Mouse (Mus musculus): Measurements from ENCODE around the gene Gja5.

DNA sequence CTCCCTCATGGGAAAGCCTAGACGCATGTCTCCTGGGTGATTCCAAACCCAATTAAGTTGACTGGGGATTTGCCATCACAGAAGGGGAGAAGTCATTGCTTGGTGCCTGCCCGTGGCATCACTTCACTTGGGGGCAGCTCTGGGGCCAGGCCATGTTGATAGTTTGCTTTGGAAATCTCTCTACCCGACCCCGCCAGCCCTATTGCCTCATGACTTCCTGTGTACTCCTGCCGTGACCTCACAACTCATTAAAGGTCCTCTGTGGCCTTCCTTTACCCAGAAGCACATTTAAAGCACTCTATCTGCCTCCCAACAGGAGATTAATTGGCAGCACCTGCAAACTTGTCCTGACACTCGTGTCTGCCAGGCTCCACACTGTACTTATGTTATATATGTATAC lies 93.3 kb downstream of the Gja5 start:
- no peak for TF ChIP-seq SRF (IDR thresholded peaks at IDR 0.05; ENCODE audit: control insufficient read depth, insufficient read length, low read depth)
- no peak for TF ChIP-seq POLR2A (IDR thresholded peaks at IDR 0.05; ENCODE audit: insufficient read length, low read depth)
- TF ChIP-seq CEBPB (IDR thresholded peaks at IDR 0.05; ENCODE audit: insufficient read depth, poor library complexity, severe bottlenecking): no peak
- no peak for TF ChIP-seq TCF12 (IDR thresholded peaks at IDR 0.05; ENCODE audit: insufficient read depth, poor library complexity, severe bottlenecking)
- no peak for TF ChIP-seq POLR2AphosphoS2 (IDR thresholded peaks at IDR 0.05; ENCODE audit: insufficient read length, low read depth)
- no peak for TF ChIP-seq E2F4 (IDR thresholded peaks at IDR 0.05; ENCODE audit: insufficient read depth)
- TF ChIP-seq MAX (IDR thresholded peaks at IDR 0.05; ENCODE audit: low read depth): no peak
- no peak for TF ChIP-seq MYOG (IDR thresholded peaks at IDR 0.05; ENCODE audit: control insufficient read depth in 1 of 3, insufficient read depth in 1 of 3, insufficient read length in 2 of 3, low read depth in 2 of 3)
- no peak for TF ChIP-seq USF1 (IDR thresholded peaks at IDR 0.05; ENCODE audit: low read depth)
- no peak for TF ChIP-seq MYOD1 (IDR thresholded peaks at IDR 0.05; ENCODE audit: control insufficient read depth in 1 of 3, insufficient read length in 2 of 3, low read depth in 2 of 3)
- no peak for TF ChIP-seq REST (IDR thresholded peaks at IDR 0.05; ENCODE audit: insufficient read depth, insufficient read length)

All from myocyte (in vitro differentiated cells).